Mouse (Mus musculus) liver, embryonic 13.5 days (tissue): ENCODE measurements around the gene Cgnl1. TPM values are rescaled to one million over a fixed set of nuclear protein-coding genes. Genes with fewer than 3 reads are reported as not detected.

Source experiments
- ATAC-seq: fragments of 200-750 bp; cut with Nextera tagmentation; 2 replicates; pipeline ENCODE4 v1.8.0; 2017; ENCODE audit warnings: low read depth, mild to moderate bottlenecking, moderate number of reproducible peaks, moderate library complexity
- DNase-seq: peaks from one replicate; pipeline ENCODE4 v3.0.0; 2022
- H3K27ac ChIP-seq: fragments of 300-500 bp; sonication (generic); 2 replicates; pipeline ENCODE4 v1.5.1; 2015; ENCODE audit warnings: moderate library complexity, mild to moderate bottlenecking, inconsistent platforms
- H3K27me3 ChIP-seq: fragments of 300-500 bp; sonication (generic); 2 replicates; pipeline ENCODE4 v1.6.1; 2015; ENCODE audit warnings: mild to moderate bottlenecking, inconsistent platforms
- H3K36me3 ChIP-seq: fragments of 300-500 bp; sonication (generic); 2 replicates; pipeline ENCODE4 v1.6.1; 2015; ENCODE audit warnings: mild to moderate bottlenecking, inconsistent platforms
- H3K4me1 ChIP-seq: fragments of 300-500 bp; sonication (generic); replicated peaks from 2 replicates; pipeline ENCODE4 v1.6.1; 2015; ENCODE audit warnings: inconsistent platforms
- H3K4me2 ChIP-seq: fragments of 300-500 bp; sonication (generic); 2 replicates; pipeline ENCODE4 v1.6.1; 2015; ENCODE audit warnings: inconsistent platforms, mild to moderate bottlenecking, moderate library complexity
- H3K4me3 ChIP-seq: fragments of 300-500 bp; sonication (generic); replicated peaks from 2 replicates; pipeline ENCODE4 v1.5.1; 2015; ENCODE audit warnings: mild to moderate bottlenecking, inconsistent platforms
- H3K9ac ChIP-seq: fragments of 300-500 bp; sonication (generic); 2 replicates; pipeline ENCODE4 v1.6.1; 2015; ENCODE audit warnings: mild to moderate bottlenecking, inconsistent platforms
- H3K9me3 ChIP-seq: fragments of 300-500 bp; sonication (generic); replicated peaks from 2 replicates; pipeline ENCODE4 v1.6.1; 2016; ENCODE audit warnings: inconsistent platforms
- WGBS: fragments of 180-500 bp; shearing (Covaris S2); methylation state at CpG from one replicate; pipeline ENCODE4 v1.1.7; 2015; ENCODE audit not compliant: insufficient replicate concordance; 5-methylcytosine and 5-hydroxymethylcytosine counted together
- polyA plus RNA-seq: library from polyadenylated mRNA; unstranded; fragments of >200 nt; fragmentation: Nextera tagmentation; extraction: Ambion mirVana; gene quantifications from 2 replicates; pipeline ENCODE4 v1.2.1, GENCODE M21; 2015

Cgnl1 gene
- polyA plus RNA-seq, 1 experiment from 2014 or later: 1.9 TPM

DNA sequence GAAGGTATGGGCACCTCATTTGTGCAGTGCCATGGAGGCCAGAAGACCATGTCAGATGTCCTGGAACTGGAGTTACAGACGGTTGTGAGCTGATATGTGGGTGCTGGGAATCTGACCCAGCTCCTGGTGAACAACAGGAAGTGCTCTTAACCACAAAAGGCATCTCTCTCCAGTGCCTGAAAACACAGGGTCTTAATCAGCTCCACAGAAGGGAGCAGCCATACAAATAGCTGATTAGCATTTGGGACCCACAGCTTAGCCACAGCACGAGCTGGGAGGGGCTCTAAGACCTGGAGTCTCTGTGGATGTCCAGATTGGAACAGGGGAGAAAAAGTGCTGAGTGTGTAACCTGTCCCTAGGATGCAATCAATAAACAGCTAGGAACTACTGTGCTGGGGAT, 4.5 kb downstream of the Cgnl1 start:
- WGBS: 24% methylated on average over 2 of the region's 2 CpGs
- H3K36me3 ChIP-seq: no peaks in the 10 kb centered on the region
- peaks cover 3% of the 10 kb centered on the region; the same call in 1 of the 2 replicates for H3K4me1 ChIP-seq
- no peaks in the 10 kb centered on the region for H3K9me3 ChIP-seq
- H3K9ac ChIP-seq: no peak overlapping the region
- no peak overlapping the region for H3K4me2 ChIP-seq
- no peak for ATAC-seq
- DNase-seq: no peak
- no peak overlapping the region for H3K4me3 ChIP-seq
- peaks cover 32% of the 10 kb centered on the region for H3K27me3 ChIP-seq
- H3K27ac ChIP-seq: no peak overlapping the region

DNA sequence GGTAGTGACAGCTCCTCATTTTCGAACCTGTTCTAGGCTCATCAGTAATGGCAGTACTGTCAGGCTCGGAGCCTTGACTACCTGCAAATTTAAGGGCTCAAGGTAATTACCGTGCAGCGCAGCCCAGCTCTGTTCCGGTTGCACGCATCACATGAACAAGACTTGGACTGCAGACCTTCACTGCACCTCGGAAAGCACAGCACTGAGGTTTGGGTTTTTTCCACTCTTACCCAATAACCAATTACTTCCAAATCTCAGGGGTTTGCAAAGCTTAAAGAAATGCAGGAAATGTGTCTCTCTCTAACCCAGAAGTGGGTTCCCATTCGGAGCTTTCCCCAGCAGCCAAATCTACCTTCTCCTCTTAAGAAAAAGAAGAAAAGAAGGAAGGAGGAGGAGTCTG, 5.1 kb downstream of the Cgnl1 start:
- peaks cover 26% of the 10 kb centered on the region for H3K27me3 ChIP-seq
- no peak overlapping the region for H3K9ac ChIP-seq
- peaks cover 3% of the 10 kb centered on the region; the same call in 1 of the 2 replicates for H3K4me1 ChIP-seq
- no peak overlapping the region for H3K4me2 ChIP-seq
- no peak overlapping the region for H3K4me3 ChIP-seq
- H3K36me3 ChIP-seq: no peaks in the 10 kb centered on the region
- ATAC-seq (no peak), DNase-seq (no peak)
- 66% methylated on average over 8 of the region's 8 CpGs for WGBS
- no peaks in the 10 kb centered on the region; the same call in 1 of the 2 replicates for H3K9me3 ChIP-seq
- H3K27ac ChIP-seq: no peak overlapping the region

DNA sequence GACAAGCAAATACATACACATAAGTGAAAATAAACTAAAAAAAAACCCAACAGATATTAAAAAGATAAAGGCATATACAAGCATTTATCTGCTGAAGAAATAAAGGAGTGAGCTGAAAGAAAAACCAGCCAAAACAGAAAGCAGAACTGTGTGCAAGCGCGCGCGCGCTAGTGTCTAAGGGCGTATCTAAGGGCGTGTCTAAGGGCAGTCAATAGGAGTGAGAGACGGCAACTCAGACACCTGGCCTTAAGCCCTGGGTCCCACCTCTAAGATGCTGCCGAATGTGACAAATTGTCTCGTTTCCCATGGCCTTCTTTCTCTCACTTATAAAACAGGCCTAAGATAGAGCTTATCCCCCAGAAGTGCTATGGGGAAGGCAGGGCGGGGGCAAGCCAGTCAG, 6.9 kb downstream of the Cgnl1 start:
- Histone ChIP-seq H3K9me3 (no peaks in the 10 kb centered on the region; the same call in 1 of the 2 replicates), H3K27ac (no peak overlapping the region), H3K4me3 (no peak overlapping the region), H3K4me2 (no peak overlapping the region), H3K4me1 (peaks cover 14% of the 10 kb centered on the region), H3K36me3 (no peaks in the 10 kb centered on the region), H3K9ac (no peak overlapping the region), H3K27me3 (peaks cover 8% of the 10 kb centered on the region)
- WGBS: 45% methylated on average over 11 of the region's 11 CpGs
- DNase-seq (no peak), ATAC-seq (no peak)

DNA sequence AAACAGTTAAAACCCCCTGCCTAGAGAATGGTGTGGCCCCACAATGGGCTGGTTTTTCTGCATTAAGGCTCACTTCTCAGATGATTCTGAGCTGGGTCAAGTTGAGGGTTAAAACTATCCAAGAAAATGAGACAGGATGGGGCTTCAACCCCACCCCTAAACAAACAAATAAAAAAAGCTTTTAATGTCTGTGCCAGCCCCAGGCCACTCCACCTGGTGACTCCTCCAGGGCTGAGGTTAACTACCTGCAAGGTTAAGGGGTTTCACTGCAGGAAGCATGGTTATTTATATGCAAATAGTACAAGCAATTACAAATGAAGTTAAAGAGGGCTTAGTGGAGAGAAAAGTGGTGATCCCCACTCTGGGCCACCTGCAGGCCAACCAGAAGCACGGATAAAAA, 8.1 kb downstream of the Cgnl1 start:
- Histone ChIP-seq H3K4me2 (no peak overlapping the region), H3K27ac (no peak overlapping the region), H3K9ac (no peak overlapping the region), H3K27me3 (0 out of 2 replicates have a peak, but pooled peaks cover 3% of the 10 kb centered on the region), H3K4me1 (peaks cover 14% of the 10 kb centered on the region), H3K9me3 (no peaks in the 10 kb centered on the region; the same call in 1 of the 2 replicates), H3K4me3 (no peak overlapping the region), H3K36me3 (no peaks in the 10 kb centered on the region)
- 51% methylated on average over 1 of the region's 1 CpGs for WGBS
- DNase-seq: no peak
- no peak for ATAC-seq

DNA sequence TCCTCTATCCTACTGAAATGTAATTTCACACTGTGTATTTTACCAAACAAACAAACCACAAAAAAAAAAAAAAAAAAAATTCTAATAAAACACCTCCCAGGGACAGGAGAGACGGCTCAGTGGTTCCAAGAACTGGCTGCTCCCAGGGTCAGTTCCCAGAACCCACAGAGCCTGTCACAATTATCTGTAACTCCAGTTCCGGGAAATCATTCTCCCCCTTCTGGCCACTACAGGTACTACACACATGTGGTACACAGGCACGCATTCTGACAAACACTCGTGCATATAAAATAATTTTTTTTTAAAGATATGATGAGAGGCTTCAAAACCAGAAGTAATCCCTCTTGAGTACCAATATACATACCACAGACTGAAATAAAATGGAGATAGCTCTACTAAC, 9.7 kb downstream of the Cgnl1 start:
- WGBS: 71% methylated on average over 4 of the region's 4 CpGs
- Histone ChIP-seq H3K4me1 (peaks cover 14% of the 10 kb centered on the region), H3K27me3 (no peaks in the 10 kb centered on the region), H3K9me3 (no peaks in the 10 kb centered on the region; the same call in 1 of the 2 replicates), H3K4me2 (no peak overlapping the region), H3K27ac (no peak overlapping the region), H3K4me3 (no peak overlapping the region), H3K9ac (no peak overlapping the region), H3K36me3 (no peaks in the 10 kb centered on the region)
- ATAC-seq: no peak
- DNase-seq: no peak

DNA sequence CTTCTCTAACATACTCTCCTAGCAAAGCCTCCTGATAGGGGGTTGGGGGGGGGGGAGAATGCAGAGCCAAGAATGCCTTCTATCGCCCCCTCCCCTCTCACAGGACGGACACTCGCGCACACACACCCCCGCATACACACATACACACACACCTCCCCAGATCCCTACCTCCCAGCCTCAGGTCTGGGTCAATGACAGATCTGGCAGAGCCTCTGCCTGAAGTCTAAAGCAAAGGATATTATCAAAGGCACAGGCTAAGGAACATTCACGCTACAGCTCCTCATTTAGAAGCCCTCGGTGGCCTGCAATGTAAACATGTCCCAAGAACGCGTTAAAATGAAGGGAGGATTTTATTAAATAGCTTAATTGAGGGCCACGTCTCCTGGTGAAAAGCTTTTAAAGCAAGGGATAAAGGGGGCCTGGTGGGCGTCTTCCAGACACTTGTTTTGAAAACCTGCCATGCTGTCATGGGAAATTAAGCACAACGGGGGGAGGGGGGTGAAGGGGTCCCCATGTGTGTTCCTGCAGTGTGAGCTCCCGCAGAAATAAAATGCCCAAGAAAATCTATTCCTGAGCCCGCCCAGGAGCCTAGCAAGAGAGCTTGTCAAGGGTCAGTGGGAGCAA, 10.8 kb downstream of the Cgnl1 start:
- WGBS: 54% methylated on average over 14 of the region's 14 CpGs
- H3K4me2 ChIP-seq: no peak overlapping the region
- H3K27ac ChIP-seq: no peak overlapping the region
- H3K9me3 ChIP-seq: no peaks in the 10 kb centered on the region; the same call in 1 of the 2 replicates
- no peak for ATAC-seq
- H3K4me3 ChIP-seq: no peak overlapping the region
- H3K9ac ChIP-seq: no peak overlapping the region
- H3K27me3 ChIP-seq: no peaks in the 10 kb centered on the region
- H3K4me1 ChIP-seq: peaks cover 14% of the 10 kb centered on the region
- H3K36me3 ChIP-seq: no peaks in the 10 kb centered on the region
- no peak for DNase-seq

DNA sequence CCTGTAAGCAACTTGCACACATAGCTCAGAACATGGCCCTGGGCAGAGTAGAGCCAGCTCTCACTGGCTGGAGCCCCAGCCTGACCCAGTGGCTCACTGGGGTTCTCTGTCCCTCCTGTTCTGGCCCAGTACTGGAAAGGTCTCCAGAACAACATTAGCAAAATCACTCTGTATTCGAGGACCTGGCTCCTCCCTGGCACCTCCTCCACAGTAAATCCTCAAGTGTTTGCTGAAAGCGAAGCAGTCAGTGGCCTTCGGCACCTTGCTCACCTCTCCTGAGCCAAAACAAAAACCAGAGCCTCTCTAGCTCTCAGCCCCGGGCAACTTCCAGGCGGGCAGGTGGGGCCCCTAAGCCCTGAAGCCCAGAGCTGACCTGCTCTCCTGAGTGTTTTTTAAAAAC, 11.5 kb downstream of the Cgnl1 start:
- Histone ChIP-seq H3K36me3 (no peaks in the 10 kb centered on the region), H3K27me3 (no peaks in the 10 kb centered on the region), H3K4me3 (no peak overlapping the region), H3K9ac (no peak overlapping the region), H3K27ac (no peak overlapping the region), H3K4me2 (no peak overlapping the region), H3K4me1 (peaks cover 14% of the 10 kb centered on the region), H3K9me3 (no peaks in the 10 kb centered on the region; the same call in 1 of the 2 replicates)
- no peak for ATAC-seq
- DNase-seq: no peak
- WGBS: 51% methylated on average over 5 of the region's 5 CpGs

DNA sequence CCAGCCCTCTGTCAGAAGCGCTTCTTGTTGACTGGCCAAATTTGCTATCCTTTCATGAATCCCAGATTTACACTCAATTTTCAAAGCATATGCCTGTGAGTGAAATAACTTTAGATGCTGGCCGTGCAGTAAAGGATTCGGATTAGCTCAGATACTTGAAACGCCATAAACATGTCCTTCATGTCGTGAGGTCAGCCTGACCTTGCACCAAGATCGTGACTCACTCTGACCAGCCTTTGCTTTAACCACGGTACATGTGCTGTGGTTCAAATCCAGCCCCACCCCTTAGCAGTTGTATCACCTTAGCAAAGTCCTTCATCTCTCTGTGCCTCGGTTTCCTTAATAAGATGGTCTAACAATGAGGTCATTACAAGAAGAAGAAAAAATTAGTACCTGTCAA, 14.0 kb downstream of the Cgnl1 start:
- no peaks in the 10 kb centered on the region for H3K27me3 ChIP-seq
- ATAC-seq: no peak
- H3K36me3 ChIP-seq: no peaks in the 10 kb centered on the region
- no peaks in the 10 kb centered on the region; the same call in 1 of the 2 replicates for H3K9me3 ChIP-seq
- H3K27ac ChIP-seq: no peak overlapping the region
- no peak for DNase-seq
- no peak overlapping the region for H3K4me3 ChIP-seq
- H3K9ac ChIP-seq: no peak overlapping the region
- H3K4me1 ChIP-seq: peaks cover 14% of the 10 kb centered on the region
- no peak overlapping the region for H3K4me2 ChIP-seq
- 59% methylated on average over 8 of the region's 8 CpGs for WGBS

DNA sequence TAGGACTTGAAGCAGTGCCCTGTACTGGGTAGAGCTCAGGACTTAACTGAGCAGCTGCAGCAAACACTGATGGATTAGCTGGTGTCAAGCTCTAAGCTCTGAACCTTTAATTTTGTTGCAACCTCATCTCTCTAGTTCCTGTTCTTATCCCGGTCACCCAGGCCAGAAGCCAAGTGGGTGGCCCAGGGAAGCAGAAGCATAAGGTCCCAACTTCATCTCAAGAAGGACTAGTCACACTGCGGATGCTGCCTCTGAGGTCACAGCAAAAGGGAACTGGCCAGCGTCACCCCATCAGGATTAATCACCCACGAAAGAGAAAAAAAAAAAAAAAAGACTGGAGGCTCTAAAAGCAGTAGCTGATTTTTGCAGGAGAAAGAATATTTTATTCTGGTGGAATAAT, 14.5 kb downstream of the Cgnl1 start:
- H3K9ac ChIP-seq: no peak overlapping the region
- no peaks in the 10 kb centered on the region for H3K27me3 ChIP-seq
- H3K9me3 ChIP-seq: no peaks in the 10 kb centered on the region; the same call in 1 of the 2 replicates
- no peak overlapping the region for H3K4me3 ChIP-seq
- H3K27ac ChIP-seq: no peak overlapping the region
- peaks cover 14% of the 10 kb centered on the region for H3K4me1 ChIP-seq
- ATAC-seq (no peak), DNase-seq (no peak)
- WGBS: 27% methylated on average over 4 of the region's 4 CpGs
- H3K36me3 ChIP-seq: no peaks in the 10 kb centered on the region
- no peak overlapping the region for H3K4me2 ChIP-seq

DNA sequence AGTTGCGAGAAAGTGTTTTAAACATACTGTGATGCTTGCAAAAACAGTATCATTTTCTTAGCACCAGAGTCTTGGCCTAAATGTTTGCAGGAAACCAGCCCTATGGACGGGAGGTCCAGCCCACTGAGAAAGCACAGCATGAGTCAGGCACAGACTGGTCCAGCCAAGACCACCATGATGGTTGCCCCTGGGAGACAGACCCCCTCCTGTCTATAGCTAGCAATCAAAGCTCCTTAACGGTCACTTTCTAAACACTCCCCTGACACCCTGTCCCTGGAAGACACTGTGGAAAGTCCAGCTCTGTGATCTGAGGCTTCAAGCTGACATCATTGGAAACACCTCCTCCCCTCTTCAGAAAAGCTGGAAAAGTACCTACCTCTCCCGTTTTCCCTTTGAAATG, 17.4 kb downstream of the Cgnl1 start:
- no peak overlapping the region for H3K4me2 ChIP-seq
- DNase-seq (no peak), ATAC-seq (no peak)
- no peak overlapping the region for H3K4me3 ChIP-seq
- no peak overlapping the region for H3K27ac ChIP-seq
- no peak overlapping the region for H3K9ac ChIP-seq
- no peaks in the 10 kb centered on the region for H3K27me3 ChIP-seq
- H3K36me3 ChIP-seq: no peaks in the 10 kb centered on the region
- no peaks in the 10 kb centered on the region for H3K9me3 ChIP-seq
- H3K4me1 ChIP-seq: peaks cover 12% of the 10 kb centered on the region
- 54% methylated on average over 4 of the region's 4 CpGs for WGBS

DNA sequence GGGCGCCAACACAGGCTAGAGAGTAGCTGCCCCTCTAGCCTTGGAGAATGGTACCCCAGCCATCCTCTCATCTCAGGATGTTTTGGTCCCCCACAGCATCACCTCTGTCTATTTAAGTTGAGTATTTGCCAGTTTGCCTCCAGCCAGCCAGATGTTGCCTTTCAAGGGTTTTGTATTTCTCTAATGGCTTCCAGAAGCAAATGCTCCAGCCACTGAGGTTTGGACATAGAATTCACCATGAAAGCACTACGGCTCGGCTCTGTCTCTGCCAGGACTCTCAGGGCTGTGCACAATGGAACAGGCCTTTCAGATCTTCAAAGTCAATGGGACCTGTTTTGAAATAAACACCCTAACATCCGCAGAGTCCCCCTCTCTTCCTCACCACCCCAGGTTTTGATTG, 17.9 kb downstream of the Cgnl1 start:
- H3K4me2 ChIP-seq: no peak overlapping the region
- WGBS: 66% methylated on average over 4 of the region's 4 CpGs
- H3K9ac ChIP-seq: no peak overlapping the region
- no peak for ATAC-seq
- no peak overlapping the region for H3K4me3 ChIP-seq
- no peaks in the 10 kb centered on the region for H3K9me3 ChIP-seq
- no peaks in the 10 kb centered on the region for H3K36me3 ChIP-seq
- no peak for DNase-seq
- peaks cover 12% of the 10 kb centered on the region for H3K4me1 ChIP-seq
- no peak overlapping the region for H3K27ac ChIP-seq
- H3K27me3 ChIP-seq: no peaks in the 10 kb centered on the region

DNA sequence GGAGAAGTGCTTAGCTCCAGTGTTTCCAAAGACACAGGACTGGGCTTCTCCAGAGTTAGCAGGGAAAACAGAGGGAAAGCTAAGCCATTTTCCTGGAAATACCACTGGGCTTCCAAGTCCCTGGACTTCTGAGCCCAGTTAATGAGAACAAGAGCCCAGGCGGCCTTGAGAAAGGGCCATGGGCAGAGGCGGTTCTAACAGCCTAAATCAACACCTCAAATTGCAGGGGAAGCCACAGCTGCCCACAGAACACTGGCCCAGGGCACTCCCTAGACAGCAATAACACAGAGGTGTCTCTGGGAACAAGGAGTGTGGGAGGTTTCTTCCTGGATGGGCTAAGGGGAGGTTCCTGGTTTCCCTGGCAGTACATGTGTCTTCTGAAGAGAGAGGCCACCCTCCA, 18.3 kb downstream of the Cgnl1 start:
- no peaks in the 10 kb centered on the region for H3K27me3 ChIP-seq
- WGBS: 48% methylated on average over 2 of the region's 2 CpGs

More for the DNA sequence above, 18.3 kb downstream of the Cgnl1 start:
- no peak overlapping the region for H3K27ac ChIP-seq
- no peak for ATAC-seq
- peaks cover 12% of the 10 kb centered on the region for H3K4me1 ChIP-seq
- DNase-seq: no peak
- no peak overlapping the region for H3K4me3 ChIP-seq
- H3K9me3 ChIP-seq: no peaks in the 10 kb centered on the region
- no peak overlapping the region for H3K4me2 ChIP-seq
- no peak overlapping the region for H3K9ac ChIP-seq
- no peaks in the 10 kb centered on the region for H3K36me3 ChIP-seq
